Mouse (Mus musculus): ENCODE data around the gene Dmrt2. TPM values are rescaled to one million over a fixed set of nuclear protein-coding genes. Genes with fewer than 3 reads are reported as not detected.

The Dmrt2 gene
- total RNA-seq, 1 experiment from 2014 or later = 4.2 TPM

GRCm38 (mm10) chr19:25675866-25676440 lies 3.7 kb downstream of the Dmrt2 start:
- no peak for DNase-seq

GRCm38 (mm10) chr19:25698850-25699249 lies 26.6 kb downstream of the Dmrt2 start:
- peak; percentile 4 for DNase-seq

DNA sequence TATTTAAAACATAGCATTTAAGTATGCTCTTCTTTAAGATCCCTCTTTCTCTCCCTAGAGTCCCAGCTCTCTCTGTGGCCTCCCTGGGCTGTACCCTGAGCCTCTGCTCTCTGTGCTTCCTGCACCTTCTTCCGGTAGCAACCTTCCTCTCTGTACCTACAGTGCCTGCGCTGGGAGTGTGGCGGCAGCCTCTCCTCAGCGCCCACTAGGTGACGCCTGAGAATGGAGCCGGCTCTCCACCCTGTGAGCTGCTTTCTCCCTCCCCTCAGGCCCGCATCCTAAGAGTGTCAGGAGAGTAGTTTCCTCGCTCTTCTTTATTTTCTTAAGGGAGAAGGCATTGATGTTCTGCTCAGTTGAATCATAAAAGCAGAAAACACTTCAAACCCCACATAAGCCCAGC lies 41.2 kb downstream of the Dmrt2 start:
- peak; percentile 20 for DNase-seq

GRCm38 (mm10) chr19:25714927-25715326 lies 42.7 kb downstream of the Dmrt2 start:
- DNase-seq = no peak

DNA sequence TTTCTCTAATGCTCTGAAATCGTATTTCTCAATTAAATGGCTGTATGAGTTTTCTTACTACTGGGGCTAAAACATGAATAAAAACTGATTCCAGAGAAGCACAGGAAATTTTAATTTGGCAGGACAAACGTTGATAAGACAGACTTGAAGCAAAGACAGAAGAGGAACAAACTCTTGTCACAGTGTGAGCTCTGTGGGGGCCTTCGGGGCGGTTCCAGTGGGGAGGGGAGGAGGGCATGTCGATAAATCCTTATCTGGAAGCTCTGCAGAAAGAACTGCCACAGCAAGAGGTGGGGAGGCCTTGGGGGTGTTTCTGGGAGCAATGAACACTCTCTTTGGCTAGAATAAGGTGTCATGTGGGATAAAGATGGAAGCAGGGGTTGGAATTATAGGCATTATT lies 50.4 kb downstream of the Dmrt2 start:
- DNase-seq = no peak

Other genes with a start within 250 kb of the Dmrt2 start
- gene Dmrt1, start 166.8 kb upstream of the Dmrt2 start, total RNA-seq (2021) = not detected in 2 replicates
- not detected in 2 replicates for gene Dmrt3, start 62.1 kb upstream of the Dmrt2 start, total RNA-seq (2021)